Mouse (Mus musculus): ENCODE measurements around the gene Cplane1. TPM values are rescaled to one million over a fixed set of nuclear protein-coding genes. Genes with fewer than 3 reads are reported as not detected.

Cplane1 gene
- 13.1 to 16.0 TPM (median 13.6 TPM) in 4 replicates for total RNA-seq (2023)

GRCm38 (mm10) chr15:8168591-8169265, at the start of gene Cplane1:
Gene Cplane1, plus strand, starts transcription at chr15:8169106.

Other genes with a start within 250 kb of the Cplane1 start
- 29.6 to 36.1 TPM (median 34.2 TPM) in 4 replicates for gene Wdr70, start 69.9 kb upstream of the Cplane1 start, total RNA-seq (2023)
- gene Nup155, start 59.8 kb upstream of the Cplane1 start, total RNA-seq (2023): 35.5 to 40.7 TPM (median 38.5 TPM) in 4 replicates